Mouse (Mus musculus) intestine, embryonic 16.5 days (tissue): ENCODE results near the gene 1700029J07Rik. TPM values are rescaled to one million over a fixed set of nuclear protein-coding genes. Genes with fewer than 3 reads are reported as not detected.

Experiments used
- ATAC-seq: fragments of 200-750 bp; cut with Nextera tagmentation; 2 replicates; pipeline ENCODE4 v1.8.0; 2017; ENCODE audit warnings: moderate TSS enrichment, moderate library complexity
- H3K27ac ChIP-seq: fragments of 300-500 bp; sonication (generic); 2 replicates; pipeline ENCODE4 v1.5.1; 2014; ENCODE audit warnings: mild to moderate bottlenecking, low read length
- H3K27me3 ChIP-seq: fragments of 300-500 bp; sonication (generic); replicated peaks from 2 replicates; pipeline ENCODE4 v1.6.1; 2014; ENCODE audit warnings: low read length, control low read depth, mixed read lengths; ENCODE audit not compliant: control insufficient read depth, insufficient read depth
- H3K36me3 ChIP-seq: fragments of 300-500 bp; sonication (generic); 2 replicates; pipeline ENCODE4 v1.6.1; 2014; ENCODE audit warnings: low read length, control low read depth; ENCODE audit not compliant: control insufficient read depth, insufficient read depth
- H3K4me1 ChIP-seq: fragments of 300-500 bp; sonication (generic); 2 replicates; pipeline ENCODE4 v1.6.1; 2014; ENCODE audit warnings: low read length, control low read depth, mixed read lengths; ENCODE audit not compliant: control insufficient read depth, insufficient read depth
- H3K4me2 ChIP-seq: fragments of 300-500 bp; sonication (generic); 2 replicates; pipeline ENCODE4 v1.6.1; 2014; ENCODE audit warnings: low read depth, low read length, control low read depth
- H3K4me3 ChIP-seq: fragments of 300-500 bp; sonication (generic); 2 replicates; pipeline ENCODE4 v1.5.1; 2014; ENCODE audit warnings: mild to moderate bottlenecking, low read length
- H3K9ac ChIP-seq: fragments of 300-500 bp; sonication (generic); 2 replicates; pipeline ENCODE4 v1.6.1; 2014; ENCODE audit warnings: low read depth, low read length
- H3K9me3 ChIP-seq: fragments of 300-500 bp; sonication (generic); 2 replicates; pipeline ENCODE4 v1.6.1; 2016; ENCODE audit warnings: low read length, control low read depth; ENCODE audit not compliant: control insufficient read depth
- WGBS: fragments of 180-500 bp; shearing (Covaris S2); extraction: QIAGEN DNeasy Blood & Tissue Kit; methylation state at CpG from one replicate; pipeline ENCODE4 v1.1.7; 2014; 5-methylcytosine and 5-hydroxymethylcytosine counted together
- polyA plus RNA-seq: library from polyadenylated mRNA; unstranded; fragments of >200 nt; fragmentation: Nextera tagmentation; extraction: Ambion mirVana; gene quantifications from 2 replicates; pipeline ENCODE4 v1.2.1, GENCODE M21; 2015

Gene 1700029J07Rik
- polyA plus RNA-seq, 1 experiment from 2014 or later = 2.2 TPM

DNA sequence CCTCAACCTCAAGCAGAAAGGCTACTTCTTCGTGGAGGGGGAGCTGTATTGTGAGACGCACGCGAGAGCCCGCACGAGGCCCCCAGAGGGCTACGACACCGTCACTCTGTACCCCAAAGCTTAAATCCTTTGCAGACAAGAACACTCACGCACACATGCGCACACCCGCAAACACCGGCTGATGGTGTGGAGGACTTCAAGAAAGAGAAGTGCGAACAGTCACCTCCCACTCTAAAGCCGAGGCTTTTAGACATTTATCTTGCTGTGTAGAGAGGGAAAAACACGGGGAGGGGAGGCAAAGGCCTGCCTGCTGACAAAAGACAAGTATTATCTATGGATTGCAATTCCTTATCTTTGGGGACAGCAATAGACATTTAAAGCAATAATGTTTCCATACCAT, 56.2 kb downstream of the 1700029J07Rik start:
- Histone ChIP-seq H3K36me3 (no peaks in the 10 kb centered on the region), H3K4me1 (no peaks in the 10 kb centered on the region), H3K9ac (no peak overlapping the region), H3K27me3 (no peaks in the 10 kb centered on the region), H3K4me2 (no peak overlapping the region), H3K4me3 (no peak overlapping the region), H3K27ac (no peak overlapping the region), H3K9me3 (no peaks in the 10 kb centered on the region)
- 85% methylated on average over 15 of the region's 15 CpGs for WGBS
- ATAC-seq = no peak

- WGBS = 71% methylated on average over 20 of the region's 20 CpGs
- H3K9me3 ChIP-seq = no peaks in the 10 kb centered on the region
- no peak for ATAC-seq
- H3K9ac ChIP-seq = no peak overlapping the region
- no peaks in the 10 kb centered on the region for H3K4me1 ChIP-seq
- H3K4me2 ChIP-seq = no peak overlapping the region
- H3K27me3 ChIP-seq = no peaks in the 10 kb centered on the region
- H3K27ac ChIP-seq = no peak overlapping the region
- no peak overlapping the region for H3K4me3 ChIP-seq
- H3K36me3 ChIP-seq = no peaks in the 10 kb centered on the region
Measured at GRCm38 (mm10) chr8:45917040-45917679, 57.9 kb downstream of the 1700029J07Rik start.

DNA sequence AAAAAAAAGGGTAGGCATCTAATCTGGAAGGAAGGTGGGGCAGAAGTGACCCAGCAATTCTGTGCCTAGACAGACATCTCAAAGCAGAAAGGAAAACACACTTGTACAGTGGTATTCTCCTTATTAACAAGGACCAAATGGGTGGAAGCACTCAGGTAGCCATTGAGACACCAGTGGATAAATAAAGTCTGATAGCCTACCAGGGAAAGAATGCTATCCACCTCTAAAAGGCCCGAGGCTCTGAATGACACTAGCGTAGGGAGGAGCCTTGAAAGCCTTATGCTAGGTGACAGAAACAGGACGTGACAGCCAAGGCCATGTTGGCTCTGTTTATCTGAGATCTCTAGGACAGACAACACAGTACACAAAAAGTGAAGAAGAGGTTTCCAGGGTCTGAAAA, 58.6 kb downstream of the 1700029J07Rik start:
- Histone ChIP-seq H3K36me3 (no peaks in the 10 kb centered on the region), H3K4me3 (no peak overlapping the region), H3K4me1 (no peaks in the 10 kb centered on the region), H3K9ac (no peak overlapping the region), H3K27me3 (no peaks in the 10 kb centered on the region), H3K9me3 (no peaks in the 10 kb centered on the region), H3K27ac (no peak overlapping the region), H3K4me2 (no peak overlapping the region)
- WGBS = 77% methylated on average over 3 of the region's 3 CpGs
- ATAC-seq = no peak

- Histone ChIP-seq H3K9ac (no peak overlapping the region), H3K9me3 (no peaks in the 10 kb centered on the region), H3K4me1 (0 out of 2 replicates have a peak, but pooled peaks cover 2% of the 10 kb centered on the region), H3K36me3 (no peaks in the 10 kb centered on the region), H3K27ac (no peak overlapping the region), H3K4me3 (no peak overlapping the region), H3K4me2 (no peak overlapping the region), H3K27me3 (no peaks in the 10 kb centered on the region)
- ATAC-seq = no peak
- WGBS = 88% methylated on average over 11 of the region's 11 CpGs
Measured at GRCm38 (mm10) chr8:45913707-45914106, 61.3 kb downstream of the 1700029J07Rik start.

DNA sequence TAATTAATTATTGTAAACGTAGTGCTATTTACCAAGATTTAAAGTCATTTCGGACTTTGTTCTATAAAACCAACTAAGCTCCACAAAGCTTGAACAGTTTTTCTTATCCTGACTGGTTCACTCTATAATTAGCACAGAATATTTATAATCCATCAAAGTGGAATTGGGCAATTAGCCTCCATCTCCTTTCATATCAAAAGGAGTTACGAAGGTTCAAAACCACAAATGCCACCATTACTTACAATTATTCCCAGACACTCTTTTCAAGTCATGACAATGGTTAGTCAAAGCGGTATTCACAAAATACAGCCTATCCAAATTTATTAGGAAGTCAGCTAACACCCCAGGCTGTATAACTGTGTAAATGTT, 68.8 kb downstream of the 1700029J07Rik start:
- Histone ChIP-seq H3K4me1 (0 out of 2 replicates have a peak, but pooled peaks cover 2% of the 10 kb centered on the region), H3K9ac (no peak overlapping the region), H3K36me3 (no peaks in the 10 kb centered on the region), H3K27ac (no peak overlapping the region), H3K4me2 (no peak overlapping the region), H3K27me3 (no peaks in the 10 kb centered on the region), H3K9me3 (no peaks in the 10 kb centered on the region), H3K4me3 (no peak overlapping the region)
- no peak for ATAC-seq
- 90% methylated on average over 4 of the region's 4 CpGs for WGBS

- Histone ChIP-seq H3K4me3 (no peak overlapping the region), H3K9ac (no peak overlapping the region), H3K36me3 (no peaks in the 10 kb centered on the region), H3K27ac (no peak overlapping the region), H3K9me3 (no peaks in the 10 kb centered on the region), H3K27me3 (no peaks in the 10 kb centered on the region), H3K4me2 (no peak overlapping the region), H3K4me1 (0 out of 2 replicates have a peak, but pooled peaks cover 2% of the 10 kb centered on the region)
- 67% methylated on average over 7 of the region's 7 CpGs for WGBS
- ATAC-seq = no peak
Measured at GRCm38 (mm10) chr8:45905591-45906250, 69.3 kb downstream of the 1700029J07Rik start.

DNA sequence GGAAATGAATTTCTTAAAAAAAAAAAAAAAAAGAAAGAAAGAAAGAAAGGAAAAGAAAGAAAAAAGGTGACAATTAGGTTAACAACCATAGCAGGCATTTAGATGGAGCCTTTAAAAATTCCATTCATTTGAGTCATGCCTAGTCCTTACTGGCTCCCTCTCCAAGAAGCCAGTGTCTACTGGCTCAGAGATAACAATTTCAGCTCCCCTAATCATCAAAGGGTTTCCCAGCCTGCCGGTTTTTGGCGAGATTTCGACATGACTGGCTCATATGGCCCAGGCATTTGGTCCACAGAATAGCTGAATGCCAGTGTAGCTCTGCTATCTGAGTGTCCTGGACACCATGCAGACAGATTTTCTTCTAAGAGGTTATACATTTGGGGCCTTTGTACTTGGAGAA, 71.4 kb downstream of the 1700029J07Rik start:
- no peaks in the 10 kb centered on the region for H3K36me3 ChIP-seq
- no peak for ATAC-seq

More for the DNA sequence above, 71.4 kb downstream of the 1700029J07Rik start:
- WGBS = 28% methylated on average over 3 of the region's 3 CpGs
- no peak overlapping the region for H3K4me3 ChIP-seq
- no peak overlapping the region for H3K4me2 ChIP-seq
- H3K9ac ChIP-seq = no peak overlapping the region
- no peaks in the 10 kb centered on the region for H3K4me1 ChIP-seq
- no peaks in the 10 kb centered on the region for H3K9me3 ChIP-seq
- no peaks in the 10 kb centered on the region for H3K27me3 ChIP-seq
- H3K27ac ChIP-seq = no peak overlapping the region

Other genes starting within 250 kb of the 1700029J07Rik start
- 94.0 and 97.7 TPM in 2 replicates for gene Pdlim3, start 89.8 kb downstream of the 1700029J07Rik start, polyA plus RNA-seq
- gene Ccdc110, start 40.6 kb downstream of the 1700029J07Rik start, polyA plus RNA-seq = not detected in 2 replicates
- 78.0 and 83.1 TPM in 2 replicates for gene Ufsp2, start 276 bp upstream of the 1700029J07Rik start, polyA plus RNA-seq
- gene Lrp2bp, start 24.1 kb upstream of the 1700029J07Rik start, polyA plus RNA-seq = 0.38 and 1.0 TPM in 2 replicates
- gene Ankrd37, start 30.5 kb upstream of the 1700029J07Rik start, polyA plus RNA-seq = 31.7 and 43.8 TPM in 2 replicates
- 15.0 and 17.1 TPM in 2 replicates for gene Cfap97, start 176.5 kb upstream of the 1700029J07Rik start, polyA plus RNA-seq
- gene Snx25, start 176.9 kb upstream of the 1700029J07Rik start, polyA plus RNA-seq = 5.9 and 7.6 TPM in 2 replicates
- gene Slc25a4, start 236.0 kb upstream of the 1700029J07Rik start, polyA plus RNA-seq = 360 and 397 TPM in 2 replicates